Mouse (Mus musculus) forebrain, embryonic 15.5 days (tissue): ENCODE results near the gene Bora. TPM values are rescaled to one million over a fixed set of nuclear protein-coding genes. Genes with fewer than 3 reads are reported as not detected.

Source experiments
- ATAC-seq: fragments of 200-750 bp; cut with Nextera tagmentation; replicated peaks from 2 replicates; pipeline ENCODE4 v1.8.0; 2017; ENCODE audit warnings: mild to moderate bottlenecking, moderate TSS enrichment, moderate library complexity
- H3K27ac ChIP-seq: fragments of 300-500 bp; sonication (generic); replicated peaks from 2 replicates; pipeline ENCODE4 v1.5.1; 2015; ENCODE audit warnings: mild to moderate bottlenecking, inconsistent platforms
- H3K27me3 ChIP-seq: fragments of 300-500 bp; sonication (generic); 2 replicates; pipeline ENCODE4 v1.6.1; 2015; ENCODE audit warnings: inconsistent platforms
- H3K36me3 ChIP-seq: fragments of 300-500 bp; sonication (generic); 2 replicates; pipeline ENCODE4 v1.6.1; 2015; ENCODE audit warnings: mild to moderate bottlenecking, inconsistent platforms
- H3K4me1 ChIP-seq: fragments of 300-500 bp; sonication (generic); 2 replicates; pipeline ENCODE4 v1.6.1; 2015; ENCODE audit warnings: inconsistent platforms
- H3K4me2 ChIP-seq: fragments of 300-500 bp; sonication (generic); replicated peaks from 2 replicates; pipeline ENCODE4 v1.6.1; 2015; ENCODE audit warnings: mild to moderate bottlenecking, inconsistent platforms
- H3K4me3 ChIP-seq: fragments of 300-500 bp; sonication (generic); 2 replicates; pipeline ENCODE4 v1.5.1; 2015; ENCODE audit warnings: mild to moderate bottlenecking, inconsistent platforms
- H3K9ac ChIP-seq: fragments of 300-500 bp; sonication (generic); replicated peaks from 2 replicates; pipeline ENCODE4 v1.6.1; 2015; ENCODE audit warnings: mild to moderate bottlenecking, inconsistent platforms
- H3K9me3 ChIP-seq: fragments of 300-500 bp; sonication (generic); 2 replicates; pipeline ENCODE4 v1.6.1; 2016; ENCODE audit warnings: inconsistent platforms
- WGBS: fragments of 180-500 bp; shearing (Covaris S2); methylation state at CpG from one replicate; pipeline ENCODE4 v1.1.7; 2015; ENCODE audit warnings: mixed read lengths; 5-methylcytosine and 5-hydroxymethylcytosine counted together
- polyA plus RNA-seq: library from polyadenylated mRNA; unstranded; fragments of >200 nt; fragmentation: Nextera tagmentation; extraction: Ambion mirVana; gene quantifications from 2 replicates; pipeline ENCODE4 v1.2.1, GENCODE M21; 2015

The Bora gene
- polyA plus RNA-seq, 1 experiment from 2014 or later: 26.1 TPM

- Histone ChIP-seq H3K4me2 (no peak overlapping the region), H3K4me1 (no peaks in the 10 kb centered on the region), H3K27me3 (no peaks in the 10 kb centered on the region), H3K36me3 (peaks cover 73% of the 10 kb centered on the region), H3K9ac (no peak overlapping the region), H3K9me3 (no peaks in the 10 kb centered on the region), H3K27ac (no peak overlapping the region), H3K4me3 (no peak overlapping the region)
- no peak for ATAC-seq
- 93% methylated on average over 7 of the region's 7 CpGs for WGBS
Measured at GRCm38 (mm10) chr14:99088947-99089346, 42.9 kb downstream of the Bora start.

GRCm38 (mm10) chr14:99099267-99099966, 53.4 kb downstream of the Bora start, which contains the start of the genes Pibf1 and Dis3:
TSS of gene Pibf1 (plus strand) at chr14:99099424.
TSS of gene Dis3 (minus strand) at chr14:99099770.
- H3K9ac ChIP-seq: peak within 1 kb of the TSS; percentile 92
- no peaks in the 10 kb centered on the region for H3K9me3 ChIP-seq
- peaks cover 33% of the 10 kb centered on the region for H3K36me3 ChIP-seq
- peak within 1 kb of the TSS; percentile 99 for H3K4me3 ChIP-seq
- peak within 1 kb of the TSS; percentile 88 for H3K27ac ChIP-seq
- peaks cover 19% of the 10 kb centered on the region for H3K4me1 ChIP-seq
- peak within 1 kb of the TSS; percentile 69 for H3K4me2 ChIP-seq
- ATAC-seq: peak; percentile 100
- H3K27me3 ChIP-seq: no peaks in the 10 kb centered on the region
- WGBS: under 1% methylated on average over 73 of the region's 73 CpGs

DNA sequence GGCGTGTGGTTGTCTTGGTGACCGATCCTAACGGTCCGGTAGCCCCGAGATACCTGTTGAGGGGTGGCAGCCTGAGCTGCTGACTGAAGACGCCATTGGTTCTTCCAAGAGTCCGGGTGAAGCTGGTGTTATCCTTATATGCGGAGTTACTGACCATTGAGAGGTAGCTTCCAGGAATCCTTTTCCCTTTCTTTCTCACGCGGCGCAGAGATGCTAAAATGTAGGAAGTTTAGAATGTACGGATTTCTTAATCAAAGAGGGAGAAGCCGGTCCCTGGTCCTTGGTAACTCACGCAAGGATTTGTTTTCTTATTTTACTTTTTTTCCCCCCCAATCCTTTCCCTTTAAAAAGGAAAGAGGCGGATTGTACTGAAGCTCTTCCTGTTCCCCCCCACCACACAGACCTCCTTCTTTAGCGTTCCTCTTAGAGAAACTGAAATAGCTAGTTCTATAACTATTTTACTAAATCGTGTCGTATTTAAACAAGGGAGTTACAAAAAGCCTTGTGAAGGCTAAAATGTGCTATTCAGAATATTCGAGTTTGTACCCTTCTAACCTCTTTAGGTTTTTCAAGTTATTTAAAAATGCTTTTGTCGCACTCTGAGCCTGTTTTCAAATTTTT, 54.1 kb downstream of the Bora start:
- WGBS: 8% methylated on average over 20 of the region's 20 CpGs
- peaks cover 34% of the 10 kb centered on the region for H3K36me3 ChIP-seq
- H3K4me2 ChIP-seq: peak overlapping the region; percentile 58
- H3K4me1 ChIP-seq: peaks cover 19% of the 10 kb centered on the region
- H3K9ac ChIP-seq: peak overlapping the region; percentile 70
- H3K27me3 ChIP-seq: no peaks in the 10 kb centered on the region
- H3K9me3 ChIP-seq: no peaks in the 10 kb centered on the region
- H3K4me3 ChIP-seq: peak overlapping the region; percentile 99
- H3K27ac ChIP-seq: peak overlapping the region; percentile 51
- peak; percentile 1; the same call in 1 of the 2 replicates for ATAC-seq

DNA sequence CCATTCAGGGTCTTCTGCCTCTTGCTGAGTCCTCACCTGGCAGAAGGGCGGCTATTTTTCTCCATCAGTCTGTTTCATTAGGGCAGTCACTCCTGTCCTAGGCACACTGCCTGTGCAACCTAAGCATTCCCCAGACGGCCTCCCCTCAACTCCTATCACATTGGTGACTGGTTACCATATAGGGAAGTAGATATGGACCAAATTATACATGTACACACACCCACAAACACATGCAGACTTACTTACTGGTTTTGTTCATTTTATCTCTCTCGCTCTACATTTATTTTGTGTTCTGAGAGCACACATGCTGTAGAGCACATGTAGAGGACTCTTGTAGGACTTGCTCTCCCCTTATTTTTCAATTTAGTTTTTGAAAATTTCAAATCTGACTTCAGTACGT, 57.0 kb downstream of the Bora start:
- Histone ChIP-seq H3K27me3 (no peaks in the 10 kb centered on the region), H3K4me3 (no peak overlapping the region), H3K9me3 (no peaks in the 10 kb centered on the region), H3K9ac (no peak overlapping the region), H3K4me2 (no peak overlapping the region), H3K4me1 (peaks cover 19% of the 10 kb centered on the region), H3K36me3 (peaks cover 32% of the 10 kb centered on the region), H3K27ac (no peak overlapping the region)
- 94% methylated on average over 4 of the region's 4 CpGs for WGBS
- no peak for ATAC-seq

DNA sequence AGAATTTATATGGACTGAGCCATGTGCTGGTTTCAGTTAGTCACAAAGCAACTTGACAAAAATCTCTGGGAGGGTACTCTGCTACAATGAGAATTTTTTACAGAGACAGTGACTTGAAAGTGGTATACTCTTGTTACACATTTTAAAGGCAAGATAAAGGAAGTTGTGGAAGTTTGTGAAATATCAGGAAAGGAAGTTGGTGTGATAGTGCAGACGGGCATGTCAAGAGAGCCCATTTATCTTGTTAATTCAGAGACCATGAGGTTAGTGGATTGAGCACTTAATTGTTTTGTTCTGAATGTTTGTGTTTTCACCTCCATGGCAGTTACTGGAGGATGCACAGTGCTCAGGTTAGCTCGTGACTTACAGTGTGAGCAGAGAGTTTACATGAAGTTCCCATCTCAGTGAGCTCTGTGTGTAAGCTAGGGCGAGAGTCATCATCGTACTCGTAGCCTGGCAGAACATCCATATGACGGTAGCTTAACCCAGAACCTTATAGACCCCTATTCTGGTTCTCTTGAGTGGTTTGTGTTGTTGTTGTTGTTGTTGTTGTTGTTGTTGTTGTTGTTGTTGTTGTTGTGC, 58.6 kb downstream of the Bora start:
- ATAC-seq: no peak
- H3K27ac ChIP-seq: no peak overlapping the region
- H3K4me3 ChIP-seq: no peak overlapping the region
- WGBS: 92% methylated on average over 6 of the region's 6 CpGs
- peaks cover 45% of the 10 kb centered on the region for H3K36me3 ChIP-seq
- H3K4me2 ChIP-seq: no peak overlapping the region
- no peak overlapping the region for H3K9ac ChIP-seq
- peaks cover 11% of the 10 kb centered on the region for H3K4me1 ChIP-seq
- no peaks in the 10 kb centered on the region for H3K9me3 ChIP-seq
- H3K27me3 ChIP-seq: no peaks in the 10 kb centered on the region

GRCm38 (mm10) chr14:99106671-99107070, 60.6 kb downstream of the Bora start:
- H3K27ac ChIP-seq: no peak overlapping the region
- no peaks in the 10 kb centered on the region for H3K9me3 ChIP-seq
- WGBS: 90% methylated on average over 2 of the region's 2 CpGs
- no peak for ATAC-seq
- H3K27me3 ChIP-seq: no peaks in the 10 kb centered on the region
- peaks cover 61% of the 10 kb centered on the region for H3K36me3 ChIP-seq
- H3K4me1 ChIP-seq: no peaks in the 10 kb centered on the region
- H3K4me2 ChIP-seq: no peak overlapping the region
- H3K9ac ChIP-seq: no peak overlapping the region
- H3K4me3 ChIP-seq: no peak overlapping the region

DNA sequence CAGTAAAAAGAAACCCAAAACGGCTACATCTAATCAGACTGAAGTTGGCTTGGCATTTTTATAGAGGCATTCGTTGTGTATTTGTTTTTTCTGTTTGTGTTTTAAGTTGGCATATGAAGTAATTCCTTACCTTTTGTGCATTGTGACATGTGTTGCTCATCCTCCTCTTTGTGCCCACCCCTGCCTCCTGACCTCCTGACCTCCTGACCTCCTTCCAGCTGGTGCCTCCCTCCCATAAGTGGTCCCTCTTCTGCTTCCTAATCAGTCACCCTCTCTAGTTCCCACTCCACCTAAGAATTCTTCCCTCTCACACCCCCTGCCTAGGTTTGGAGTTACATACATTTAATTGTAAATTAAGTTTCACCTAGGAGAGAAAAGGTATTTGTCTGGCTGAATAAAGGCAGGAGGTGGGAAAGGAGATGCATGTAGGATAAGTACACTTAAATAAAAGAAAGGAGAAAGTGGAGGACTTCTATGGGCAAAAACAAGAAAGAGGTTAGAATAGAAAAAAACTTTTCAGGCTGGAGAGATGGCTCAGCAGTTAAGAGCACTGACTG, 61.7 kb downstream of the Bora start:
- no peak overlapping the region for H3K27ac ChIP-seq
- no peak for ATAC-seq
- no peaks in the 10 kb centered on the region for H3K4me1 ChIP-seq
- no peak overlapping the region for H3K4me3 ChIP-seq
- WGBS: 94% methylated on average over 2 of the region's 2 CpGs
- H3K36me3 ChIP-seq: peaks cover 70% of the 10 kb centered on the region
- no peaks in the 10 kb centered on the region for H3K27me3 ChIP-seq
- H3K4me2 ChIP-seq: no peak overlapping the region
- H3K9me3 ChIP-seq: no peaks in the 10 kb centered on the region
- H3K9ac ChIP-seq: no peak overlapping the region

DNA sequence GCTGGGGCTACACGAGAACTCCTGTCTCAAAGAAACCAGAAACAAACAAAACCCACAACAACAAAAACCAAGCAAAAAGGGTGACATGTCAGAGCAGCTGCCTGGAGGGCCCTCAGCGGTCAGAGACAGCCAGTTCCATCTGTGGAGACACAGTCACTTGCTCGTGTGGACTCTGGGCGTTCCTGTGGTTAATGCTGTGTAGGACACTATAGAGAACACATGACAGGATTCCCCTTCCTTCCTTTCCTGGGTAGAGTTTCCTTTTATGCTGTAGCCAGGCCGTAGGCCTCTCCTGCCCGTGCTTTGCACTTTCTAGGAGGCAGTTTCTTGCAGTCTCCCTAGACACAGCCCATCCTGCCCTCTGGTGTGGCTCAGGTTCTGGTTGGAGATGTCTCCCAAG, 62.7 kb downstream of the Bora start:
- peaks cover 79% of the 10 kb centered on the region for H3K36me3 ChIP-seq
- WGBS: 92% methylated on average over 6 of the region's 6 CpGs
- no peaks in the 10 kb centered on the region for H3K27me3 ChIP-seq
- H3K4me2 ChIP-seq: no peak overlapping the region
- no peak overlapping the region for H3K4me3 ChIP-seq
- no peaks in the 10 kb centered on the region for H3K4me1 ChIP-seq
- ATAC-seq: no peak
- H3K9me3 ChIP-seq: no peaks in the 10 kb centered on the region
- H3K9ac ChIP-seq: no peak overlapping the region
- H3K27ac ChIP-seq: no peak overlapping the region

- Histone ChIP-seq H3K4me2 (no peak overlapping the region), H3K27me3 (no peaks in the 10 kb centered on the region), H3K27ac (no peak overlapping the region), H3K4me3 (no peak overlapping the region), H3K36me3 (peaks cover 27% of the 10 kb centered on the region), H3K9me3 (no peaks in the 10 kb centered on the region), H3K9ac (no peak overlapping the region), H3K4me1 (no peaks in the 10 kb centered on the region)
- ATAC-seq: no peak
- WGBS: 84% methylated on average over 4 of the region's 4 CpGs
Measured at GRCm38 (mm10) chr14:99117576-99117975, 71.6 kb downstream of the Bora start.

DNA sequence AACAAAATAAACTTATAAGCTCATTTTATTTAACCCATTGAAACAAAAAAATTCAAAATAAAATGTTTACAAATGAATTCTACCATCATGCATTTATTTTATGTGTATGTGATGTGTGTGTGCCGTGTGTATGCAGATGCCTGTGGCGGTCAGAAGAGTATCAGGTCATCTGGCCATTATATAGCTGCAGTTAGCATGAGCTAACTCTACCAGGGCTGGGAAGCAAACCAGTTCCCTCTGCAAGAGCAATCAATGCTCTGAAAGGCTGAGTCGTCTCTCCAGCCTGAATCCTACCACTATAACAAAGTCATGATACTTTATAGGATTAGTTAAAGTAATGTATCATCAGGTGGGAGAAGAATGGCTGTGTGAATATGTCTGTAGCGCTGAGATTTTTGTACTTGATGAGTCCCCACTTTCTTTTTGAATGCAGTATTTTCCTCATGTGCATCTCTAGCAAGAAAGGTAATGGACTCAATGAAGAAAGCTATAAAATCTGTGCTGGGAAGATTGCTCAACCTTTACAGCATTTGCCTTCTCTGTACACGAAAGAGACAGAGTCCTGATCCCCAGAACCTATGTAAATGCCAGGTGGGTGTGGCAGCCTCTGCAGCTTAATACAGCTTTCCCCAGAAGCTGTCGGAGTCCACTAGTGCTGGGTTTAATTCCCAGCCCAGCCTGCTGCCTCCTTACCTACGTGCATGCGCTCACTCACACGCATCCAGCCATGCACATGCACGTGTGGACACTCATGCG, 75.7 kb downstream of the Bora start:
- H3K36me3 ChIP-seq: peaks cover 5% of the 10 kb centered on the region
- no peak overlapping the region for H3K9ac ChIP-seq
- no peak for ATAC-seq
- 91% methylated on average over 11 of the region's 11 CpGs for WGBS
- no peaks in the 10 kb centered on the region for H3K4me1 ChIP-seq
- no peaks in the 10 kb centered on the region for H3K9me3 ChIP-seq
- no peak overlapping the region for H3K4me2 ChIP-seq
- H3K27ac ChIP-seq: no peak overlapping the region
- H3K27me3 ChIP-seq: no peaks in the 10 kb centered on the region
- no peak overlapping the region for H3K4me3 ChIP-seq

GRCm38 (mm10) chr14:99124076-99124475, 78.1 kb downstream of the Bora start:
- Histone ChIP-seq H3K36me3 (no peaks in the 10 kb centered on the region; the same call in 1 of the 2 replicates), H3K27ac (no peak overlapping the region), H3K4me3 (no peak overlapping the region), H3K4me2 (no peak overlapping the region), H3K4me1 (no peaks in the 10 kb centered on the region), H3K9me3 (no peaks in the 10 kb centered on the region), H3K9ac (no peak overlapping the region), H3K27me3 (no peaks in the 10 kb centered on the region)
- no peak for ATAC-seq
- 93% methylated on average over 4 of the region's 4 CpGs for WGBS
